Mouse (Mus musculus): ENCODE results near the gene Plxna4.

DNA sequence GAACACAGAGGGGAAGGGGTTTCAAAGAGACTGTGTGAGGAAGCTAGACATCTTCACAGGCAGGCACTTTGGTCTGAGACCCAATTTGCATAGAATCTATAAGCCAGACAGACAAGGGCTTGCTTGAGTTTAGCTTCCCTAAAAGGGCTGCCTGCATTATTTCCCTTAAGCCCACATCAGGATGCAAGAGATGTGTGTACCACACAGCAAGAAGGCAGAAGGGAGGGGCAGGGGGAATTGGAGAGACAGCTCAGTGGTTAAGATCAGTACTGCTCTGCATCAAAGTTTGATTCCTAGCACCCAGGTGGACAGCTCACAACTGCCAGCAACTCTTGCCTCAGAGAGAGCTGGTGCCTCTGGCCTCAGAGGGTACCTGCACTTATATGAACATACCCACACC, 256.7 kb downstream of the Plxna4 start:
- TF ChIP-seq ZC3H11A (IDR thresholded peaks at IDR 0.05; ENCODE audit: borderline replicate concordance, low read depth, low read length) (no peak), CHD2 (IDR thresholded peaks at IDR 0.05; ENCODE audit: low read depth, low read length) (no peak), HCFC1 (IDR thresholded peaks at IDR 0.05; ENCODE audit: borderline replicate concordance, insufficient read depth, low read length) (no peak), MAFK (IDR thresholded peaks at IDR 0.05; ENCODE audit: insufficient read depth, low read depth, low read length) (no peak), ZNF384 (IDR thresholded peaks at IDR 0.05; ENCODE audit: low read depth, low read length) (no peak)

Measured in ES-E14 (cell line).